Mouse (Mus musculus) neural tube, embryonic 11.5 days (tissue): ENCODE measurements at regions not wholly inside any gene's neighbourhood (a gene's known extent, or its start where the extent isn't known, plus 50 kb on each side); places are given as distances from the start of the nearest gene placed in this dataset.

Experiments used
- ATAC-seq: fragments of 200-750 bp; cut with Nextera tagmentation; 2 replicates; pipeline ENCODE4 v1.8.0; 2017; ENCODE audit warnings: moderate number of reproducible peaks, mild to moderate bottlenecking, moderate TSS enrichment, moderate library complexity; ENCODE audit not compliant: insufficient read depth, low FRiP score, low TSS enrichment
- DNase-seq: peaks from one replicate; pipeline ENCODE4 v3.0.0-alpha.2; 2015; ENCODE audit warnings: low spot score
- H3K27ac ChIP-seq: fragments of 300-500 bp; sonication (generic); 2 replicates; pipeline ENCODE4 v1.5.1; 2014; ENCODE audit warnings: low read depth, mild to moderate bottlenecking, low read length
- H3K27me3 ChIP-seq: fragments of 300-500 bp; sonication (generic); 2 replicates; pipeline ENCODE4 v1.6.1; 2014; ENCODE audit warnings: mild to moderate bottlenecking, low read length, mixed read lengths; ENCODE audit not compliant: control insufficient read depth, insufficient read depth
- H3K36me3 ChIP-seq: fragments of 300-500 bp; sonication (generic); 2 replicates; pipeline ENCODE4 v1.6.1; 2014; ENCODE audit warnings: mild to moderate bottlenecking, low read length, moderate library complexity, mixed read lengths; ENCODE audit not compliant: control insufficient read depth, insufficient read depth
- H3K4me1 ChIP-seq: fragments of 300-500 bp; sonication (generic); 2 replicates; pipeline ENCODE4 v1.6.1; 2014; ENCODE audit warnings: low read length, mixed read lengths; ENCODE audit not compliant: control insufficient read depth, insufficient read depth
- H3K4me2 ChIP-seq: fragments of 300-500 bp; sonication (generic); 2 replicates; pipeline ENCODE4 v1.6.1; 2014; ENCODE audit warnings: low read depth, mild to moderate bottlenecking, moderate library complexity
- H3K4me3 ChIP-seq: fragments of 300-500 bp; sonication (generic); 2 replicates; pipeline ENCODE4 v1.5.1; 2014; ENCODE audit warnings: low read depth, low read length
- H3K9ac ChIP-seq: fragments of 300-500 bp; sonication (generic); 2 replicates; pipeline ENCODE4 v1.6.1; 2014; ENCODE audit warnings: mild to moderate bottlenecking, low read length
- H3K9me3 ChIP-seq: fragments of 300-500 bp; sonication (generic); 2 replicates; pipeline ENCODE4 v1.6.1; 2016; ENCODE audit warnings: low read length; ENCODE audit not compliant: control insufficient read depth
- WGBS: fragments of 180-500 bp; shearing (Covaris S2); extraction: QIAGEN DNeasy Blood & Tissue Kit; methylation state at CpG from one replicate; pipeline ENCODE4 v1.1.7; 2014; 5-methylcytosine and 5-hydroxymethylcytosine counted together

- H3K4me3 ChIP-seq: no peak overlapping the region
- no peaks in the 10 kb centered on the region for H3K4me1 ChIP-seq
- H3K9me3 ChIP-seq: no peaks in the 10 kb centered on the region
- H3K36me3 ChIP-seq: no peaks in the 10 kb centered on the region
- H3K4me2 ChIP-seq: no peak overlapping the region
- WGBS: 23% methylated on average over 1 of the region's 1 CpGs
- DNase-seq (no peak), ATAC-seq (no peak)
- H3K27ac ChIP-seq: no peak overlapping the region
- no peaks in the 10 kb centered on the region for H3K27me3 ChIP-seq
- no peak overlapping the region for H3K9ac ChIP-seq
These were observed 81.2 kb upstream of the Chordc1 start for GRCm38 (mm10) chr9:18210721-18211120.

GRCm38 (mm10) chr9:18226644-18227043 lies 65.3 kb upstream of the Chordc1 start:
- H3K36me3 ChIP-seq: no peaks in the 10 kb centered on the region
- H3K4me1 ChIP-seq: no peaks in the 10 kb centered on the region
- no peaks in the 10 kb centered on the region for H3K27me3 ChIP-seq
- H3K9me3 ChIP-seq: no peaks in the 10 kb centered on the region
- DNase-seq: no peak
- H3K9ac ChIP-seq: no peak overlapping the region
- no peak overlapping the region for H3K4me3 ChIP-seq
- H3K27ac ChIP-seq: no peak overlapping the region
- H3K4me2 ChIP-seq: no peak overlapping the region
- ATAC-seq: no peak

DNA sequence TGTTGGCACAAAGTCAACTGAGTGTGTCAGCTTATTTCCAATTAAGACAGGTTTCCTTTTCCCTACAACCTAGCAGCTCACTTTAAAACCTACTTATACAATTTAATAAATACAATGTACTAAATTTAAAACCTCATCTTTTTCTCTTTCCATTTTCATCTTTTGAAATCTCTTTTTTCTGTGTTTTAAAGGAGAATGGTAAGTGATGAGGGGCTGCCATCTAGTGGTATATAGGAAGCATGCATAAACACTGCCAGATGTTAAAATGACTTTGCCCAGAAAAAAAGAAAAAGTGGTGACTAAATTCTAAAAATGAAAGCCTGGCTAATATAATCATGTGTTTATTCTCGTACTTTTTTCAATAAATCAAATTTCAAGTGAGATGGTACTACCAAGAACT lies 62.0 kb upstream of the Chordc1 start:
- 21% methylated on average over 1 of the region's 1 CpGs for WGBS

More for the DNA sequence above, 62.0 kb upstream of the Chordc1 start:
- H3K9me3 ChIP-seq: no peaks in the 10 kb centered on the region
- no peak for ATAC-seq
- H3K27ac ChIP-seq: no peak overlapping the region
- H3K27me3 ChIP-seq: no peaks in the 10 kb centered on the region
- no peak overlapping the region for H3K9ac ChIP-seq
- no peak overlapping the region for H3K4me3 ChIP-seq
- no peak overlapping the region for H3K4me2 ChIP-seq
- H3K36me3 ChIP-seq: no peaks in the 10 kb centered on the region
- DNase-seq: peak; percentile 9
- no peaks in the 10 kb centered on the region for H3K4me1 ChIP-seq
